Mouse (Mus musculus): ENCODE data around the gene Wdr48.

- TF ChIP-seq EP300 (IDR thresholded peaks at IDR 0.05; ENCODE audit: insufficient read depth, low read depth, low read length) (no peak), CTCF (IDR thresholded peaks at IDR 0.05) (peak; percentile 33), POLR2A (IDR thresholded peaks at IDR 0.05; ENCODE audit: insufficient read depth, low read depth, low read length) (no peak)
Measured at GRCm38 (mm10) chr9:119852347-119853030, 42.2 kb upstream of the Wdr48 start.
